Mouse (Mus musculus) frontal cortex, postnatal 25 days (tissue): Measurements from ENCODE around the gene Parg.
"Not testable (repeated sequence)": the region's sequence is repeated elsewhere in the genome, so short reads cannot be mapped to it uniquely, and the experiment has no call there.

Source experiments
- DNase-seq, 2 experiments: peaks; one replicate each; pipeline ENCODE4 v3.0.0; 2022; ENCODE audit warnings: low spot score in 2 of 2

Parg gene

DNA sequence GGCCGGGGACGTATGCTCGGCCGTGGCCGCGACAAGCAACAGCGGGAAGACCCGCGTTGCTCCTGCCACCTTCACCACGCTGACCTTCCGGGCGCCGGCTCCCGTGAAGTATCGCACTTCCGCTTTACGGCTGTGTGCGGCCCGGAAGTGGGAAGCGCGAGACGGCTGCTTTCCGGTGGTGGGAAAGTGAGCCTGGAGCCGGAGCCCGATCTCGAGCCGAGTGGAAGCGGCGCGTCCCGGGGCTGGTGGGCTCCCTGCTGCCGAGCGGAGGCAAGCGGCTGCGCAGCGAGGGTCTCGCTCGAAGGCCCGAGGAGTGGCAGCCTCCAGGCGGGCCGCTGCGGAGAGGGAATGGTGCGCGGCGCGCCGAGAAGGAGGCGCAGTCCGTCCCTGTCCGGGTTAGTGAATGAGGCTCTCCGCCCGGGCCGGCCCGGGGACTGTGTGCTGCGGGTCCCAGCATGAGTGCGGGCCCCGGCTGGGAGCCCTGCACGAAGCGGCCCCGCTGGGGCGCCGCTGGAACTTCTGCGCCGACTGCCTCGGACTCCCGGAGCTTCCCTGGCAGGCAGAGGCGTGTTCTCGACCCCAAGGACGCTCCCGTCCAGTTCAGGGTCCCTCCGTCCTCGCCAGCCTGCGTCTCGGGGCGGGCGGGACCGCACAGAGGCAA is at the start of gene Parg, which contains the start of gene Timm23:
Gene Parg, plus strand, starts transcription at position 159 of the 661 bp plus-strand sequence.
Gene Timm23, minus strand, starts transcription at position 108 of the 661 bp plus-strand sequence.
- peak; percentile 68 to 83 for DNase-seq

GRCm38 (mm10) chr14:32152243-32152965 is 49.3 kb upstream of the Parg start:
- DNase-seq = no peak

GRCm38 (mm10) chr14:32153156-32153555 is 48.6 kb upstream of the Parg start:
- no peak for DNase-seq

- no peak for DNase-seq
Measured at GRCm38 (mm10) chr14:32154758-32155157, 47.0 kb upstream of the Parg start.

- DNase-seq = no peak
Measured at GRCm38 (mm10) chr14:32159150-32159670, 42.5 kb upstream of the Parg start.

- peak; percentile 98 to 99 for DNase-seq
Measured at GRCm38 (mm10) chr14:32159690-32160246, 42.0 kb upstream of the Parg start, which contains the start of gene Ncoa4. Gene Ncoa4 (plus strand): TSS chr14:32159865.

DNA sequence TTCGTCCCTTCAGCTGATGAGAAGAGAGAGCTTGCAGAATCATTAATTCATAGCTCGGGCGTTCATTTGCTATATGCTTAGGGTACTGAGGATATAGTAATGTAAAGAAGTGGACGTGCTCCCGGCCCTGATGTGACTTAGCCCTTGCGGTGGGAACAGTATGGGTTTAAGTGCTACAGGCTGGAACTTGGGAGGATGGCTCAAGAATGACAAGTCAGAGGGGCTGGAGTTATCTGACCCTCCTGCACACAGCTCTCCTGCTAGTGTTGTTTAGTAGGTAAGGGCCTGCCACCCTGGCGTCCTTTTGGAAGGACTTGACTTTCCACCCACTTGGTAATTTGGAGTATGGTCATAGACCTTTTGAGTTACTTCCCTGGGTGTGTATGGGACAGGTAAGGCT is 41.2 kb upstream of the Parg start:
- no peak for DNase-seq

DNA sequence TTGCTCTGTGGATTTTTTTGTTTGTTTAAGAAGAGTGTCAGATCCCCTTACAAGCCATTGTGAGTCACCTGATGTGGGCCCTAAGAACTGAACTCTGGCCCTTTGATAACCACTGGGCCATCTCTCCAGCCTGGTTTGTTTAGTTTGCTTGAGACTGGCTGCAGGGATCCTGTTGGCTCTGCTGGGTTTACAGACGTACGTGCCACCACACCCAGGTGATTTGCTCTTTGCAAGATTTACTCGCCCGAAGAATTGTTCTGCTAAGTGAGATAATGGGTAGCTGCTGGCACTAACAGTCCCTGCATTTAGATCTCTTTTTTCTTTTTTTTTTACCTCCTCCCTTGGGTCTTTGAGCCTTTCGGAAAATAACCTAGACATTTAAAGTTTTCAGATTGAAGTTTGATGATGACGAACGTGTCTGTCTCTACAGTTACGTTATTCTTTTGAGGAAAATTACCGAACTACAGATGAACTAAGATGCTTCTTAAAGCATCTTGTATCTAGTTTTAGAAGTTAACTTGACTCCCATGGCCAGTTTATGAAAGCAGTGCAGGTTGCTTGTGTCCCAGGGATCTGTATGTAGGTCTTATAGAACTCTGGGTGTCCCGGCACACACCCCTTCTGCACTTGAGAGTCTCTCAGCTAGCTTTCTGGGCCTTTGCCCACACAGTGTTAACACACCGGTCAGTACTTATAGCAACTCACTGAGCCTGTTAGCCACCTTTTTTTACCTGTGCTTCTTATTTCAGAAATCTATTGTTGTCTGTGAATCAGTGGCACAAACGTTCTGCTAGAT is 40.5 kb upstream of the Parg start:
- DNase-seq = no peak

DNA sequence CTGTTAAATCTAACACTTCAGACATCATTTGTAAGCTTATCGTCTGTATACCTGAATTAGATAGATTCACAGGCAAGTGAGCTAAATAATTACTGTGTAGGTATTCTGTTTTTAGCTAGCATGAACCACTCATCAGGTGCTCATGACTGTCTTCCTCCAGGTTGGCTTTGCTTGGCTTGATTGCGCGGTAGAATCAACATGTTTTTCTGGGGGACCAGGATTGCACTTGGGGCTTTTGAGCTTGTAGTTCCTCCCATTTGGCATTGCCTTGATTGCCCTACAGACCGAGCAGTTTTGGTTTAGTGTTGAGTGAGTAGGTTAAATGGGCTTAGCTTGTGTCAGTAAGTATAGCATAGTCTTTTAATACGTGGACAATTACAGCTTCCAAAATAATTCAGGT is 39.5 kb upstream of the Parg start:
- DNase-seq = no peak

- no peak for DNase-seq
Measured at GRCm38 (mm10) chr14:32163203-32163888, 38.4 kb upstream of the Parg start.

- no peak for DNase-seq
Measured at GRCm38 (mm10) chr14:32164173-32165051, 37.3 kb upstream of the Parg start.

DNA sequence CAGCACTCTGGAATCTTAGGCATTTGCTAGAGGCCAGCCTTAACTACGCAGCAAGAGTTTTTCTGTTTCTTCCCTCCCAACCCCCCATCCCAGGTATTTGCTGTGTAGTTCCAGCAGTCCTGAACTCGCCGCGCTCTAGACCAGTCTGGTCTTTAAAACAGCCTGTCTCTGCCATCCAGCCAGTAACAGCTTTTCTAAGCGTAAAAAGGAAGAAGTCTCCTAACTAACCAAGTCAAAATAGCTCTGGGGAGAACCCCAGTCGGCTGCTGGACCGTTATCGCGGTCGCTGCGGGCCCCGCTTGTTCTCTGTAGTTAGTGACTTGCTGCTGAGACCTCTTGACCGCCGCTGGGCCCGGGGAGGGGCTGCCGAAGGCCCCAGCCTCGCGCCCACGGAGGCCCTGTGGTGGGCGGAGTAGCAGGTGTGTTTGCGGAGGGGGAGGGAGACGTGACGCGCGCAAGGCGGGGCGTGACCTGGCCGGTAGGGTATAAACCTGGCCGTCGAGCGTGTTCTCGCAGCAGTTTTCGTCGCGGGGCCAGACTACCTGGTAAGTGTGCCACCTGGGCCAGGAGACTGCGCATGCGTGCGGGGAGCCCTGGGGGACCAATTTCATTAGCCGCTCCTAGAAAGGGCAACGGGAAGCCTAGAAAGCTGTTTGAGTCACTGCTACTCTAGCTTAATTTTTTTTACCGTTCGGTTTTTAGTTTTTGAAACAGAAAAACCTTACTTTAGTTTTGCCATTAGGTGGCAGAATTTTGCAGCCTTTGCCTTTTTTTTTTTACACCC is 36.3 kb upstream of the Parg start:
- peak; percentile 8 to 26 for DNase-seq

- DNase-seq = no peak
Measured at GRCm38 (mm10) chr14:32166062-32166441, 35.7 kb upstream of the Parg start.

- DNase-seq = no peak
Measured at GRCm38 (mm10) chr14:32166840-32167239, 34.9 kb upstream of the Parg start.

DNA sequence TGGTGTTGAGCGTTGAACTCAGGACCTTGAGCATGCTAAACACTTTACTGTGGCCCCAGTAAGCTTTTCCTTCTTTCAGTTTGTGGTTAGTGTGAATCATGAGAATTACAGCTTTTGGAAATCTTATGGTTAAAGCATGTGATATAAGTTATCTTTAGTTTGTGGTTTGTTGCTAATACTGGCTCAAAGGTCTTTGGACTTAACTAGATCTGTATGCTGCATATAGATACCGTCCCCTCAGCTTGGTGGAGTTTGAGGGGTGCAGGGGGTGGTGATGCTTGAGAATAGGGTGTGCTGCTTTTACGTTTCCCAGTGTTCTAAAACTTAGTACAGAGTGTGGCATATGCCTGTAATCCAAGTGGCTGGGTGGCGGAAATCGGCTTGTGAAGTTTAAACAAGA is 34.4 kb upstream of the Parg start:
- DNase-seq = no peak

DNA sequence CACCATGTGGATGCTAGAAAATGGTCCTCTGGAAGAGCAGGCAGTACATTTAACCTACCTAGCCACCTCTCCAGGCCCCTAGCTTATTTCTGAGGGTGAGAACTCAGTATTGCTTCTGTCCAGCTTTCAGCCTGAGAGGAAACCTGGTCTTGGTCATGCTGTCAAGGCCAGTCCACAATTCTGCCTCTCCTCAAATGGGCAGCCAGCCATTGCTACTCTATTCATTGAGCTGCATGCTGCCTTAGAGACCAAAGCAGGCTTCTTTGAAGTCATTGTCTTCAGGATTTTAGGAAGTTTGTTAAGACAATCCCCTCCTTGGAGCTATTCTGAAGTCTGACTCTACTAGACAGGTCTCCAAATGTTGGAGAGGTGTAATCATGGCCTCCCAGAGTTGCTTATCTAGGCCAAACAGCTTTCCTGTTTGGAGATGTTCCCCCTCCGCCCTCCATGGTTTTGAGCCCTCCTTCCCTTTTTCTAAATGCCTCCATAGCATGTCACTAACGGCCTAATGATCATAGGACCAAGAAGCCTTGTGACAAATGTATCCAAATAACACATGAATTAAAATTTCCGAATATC is 33.0 kb upstream of the Parg start:
- DNase-seq = no peak

GRCm38 (mm10) chr14:32170137-32170536 is 31.6 kb upstream of the Parg start:
- DNase-seq = no peak

DNA sequence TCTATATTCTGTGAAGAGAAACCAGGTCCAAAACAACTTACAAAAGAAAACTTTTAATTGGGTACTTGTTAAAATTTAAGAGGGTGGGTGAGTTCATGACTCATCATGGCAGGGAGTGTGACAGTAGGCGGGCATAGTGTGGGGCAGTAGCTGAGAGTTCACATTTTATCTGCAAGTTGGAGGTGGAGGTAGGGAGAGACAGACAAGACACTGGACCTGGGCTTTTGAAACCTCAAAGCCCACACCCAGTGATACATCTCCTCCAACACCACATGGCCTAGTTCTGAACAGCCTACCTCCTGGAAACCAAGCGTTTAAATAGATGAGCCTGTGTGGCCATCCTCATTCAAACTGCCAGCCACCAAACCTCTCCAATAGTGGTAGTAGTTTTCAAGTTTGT is 26.4 kb upstream of the Parg start:
- DNase-seq = no peak

DNA sequence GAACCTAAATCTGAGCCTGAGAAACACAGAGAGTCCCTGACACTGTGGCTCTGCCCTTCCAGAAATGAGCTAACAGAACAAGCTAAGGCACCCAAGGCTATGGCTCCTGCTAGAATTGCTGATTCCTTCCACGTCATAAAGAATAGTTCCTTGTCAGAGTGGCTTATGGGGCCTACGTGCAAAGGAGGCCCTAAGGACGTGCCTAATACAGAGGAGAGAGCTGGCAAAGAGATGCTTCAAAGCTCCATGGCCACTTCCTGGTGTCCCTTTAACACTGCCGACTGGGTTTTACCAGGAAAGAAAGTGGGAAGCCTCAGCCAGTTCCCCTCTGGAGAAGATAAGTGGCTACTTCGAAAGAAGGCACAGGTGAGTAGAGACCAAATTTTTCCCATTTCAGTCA is 25.2 kb upstream of the Parg start:
- DNase-seq = not testable (repeated sequence)
